Mouse (Mus musculus): Measurements from ENCODE around the gene Gm4881.

- TF ChIP-seq CTCF (IDR thresholded peaks at IDR 0.05; ENCODE audit: low read depth) (no peak), EP300 (IDR thresholded peaks at IDR 0.05; ENCODE audit: low read depth) (no peak)
Observed at GRCm38 (mm10) chr7:24879620-24880019, 64.7 kb downstream of the Gm4881 start.
